Mouse (Mus musculus) layer of hippocampus, postnatal 25 days (tissue): Measurements from ENCODE around the gene Slc6a13. TPM values are rescaled to one million over a fixed set of nuclear protein-coding genes. Genes with fewer than 3 reads are reported as not detected.

Source experiments
- DNase-seq, 2 experiments: peaks; one replicate each; pipeline ENCODE4 v3.0.0; 2022; ENCODE audit warnings: mixed read lengths in 2 of 2, low spot score in 1 of 2; ENCODE audit errors: extremely low spot score in 1 of 2
- total RNA-seq, 2 experiments: library from RNA; stranded (reverse); gene quantifications; 2 replicates each; pipeline ENCODE4 v1.2.3; 2021

Slc6a13 gene
- total RNA-seq, 2 experiments from 2014 or later, result 7.4 to 8.5 TPM

GRCm38 (mm10) chr6:121325740-121326139 is 25.7 kb downstream of the Slc6a13 start:
- no peak for DNase-seq

GRCm38 (mm10) chr6:121326486-121327069 is 26.6 kb downstream of the Slc6a13 start:
- no peak for DNase-seq

GRCm38 (mm10) chr6:121328417-121328884 is 28.4 kb downstream of the Slc6a13 start:
- peak in 1 of 2 experiments; percentile 40 for DNase-seq

GRCm38 (mm10) chr6:121329848-121330508 is 30.0 kb downstream of the Slc6a13 start:
- DNase-seq, result no peak

DNA sequence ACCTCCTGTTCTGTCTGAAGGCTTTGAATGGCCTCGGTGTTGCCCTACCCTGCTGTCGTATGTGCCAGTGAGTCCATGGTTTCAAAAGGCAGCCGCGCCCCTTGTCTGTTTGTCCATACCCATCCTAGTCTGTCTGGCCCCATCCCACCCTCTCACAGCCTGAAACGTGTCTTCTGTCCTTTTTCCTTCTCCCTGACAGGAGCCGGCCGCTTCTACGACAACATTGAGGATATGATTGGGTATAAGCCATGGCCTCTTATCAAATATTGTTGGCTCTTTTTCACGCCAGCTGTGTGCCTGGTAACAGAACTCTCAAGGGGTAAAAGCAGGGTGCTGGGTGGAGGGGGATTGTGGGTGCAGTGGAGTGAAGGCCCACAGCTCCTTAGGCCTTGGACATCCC is 35.8 kb downstream of the Slc6a13 start:
- no peak for DNase-seq

- no peak for DNase-seq
Observed at GRCm38 (mm10) chr6:121336558-121336957, 36.5 kb downstream of the Slc6a13 start.

- DNase-seq, result no peak
Observed at GRCm38 (mm10) chr6:121337229-121337628, 37.2 kb downstream of the Slc6a13 start.

- peak; percentile 59 to 82 for DNase-seq
Observed at GRCm38 (mm10) chr6:121337770-121338518, 37.9 kb downstream of the Slc6a13 start.

DNA sequence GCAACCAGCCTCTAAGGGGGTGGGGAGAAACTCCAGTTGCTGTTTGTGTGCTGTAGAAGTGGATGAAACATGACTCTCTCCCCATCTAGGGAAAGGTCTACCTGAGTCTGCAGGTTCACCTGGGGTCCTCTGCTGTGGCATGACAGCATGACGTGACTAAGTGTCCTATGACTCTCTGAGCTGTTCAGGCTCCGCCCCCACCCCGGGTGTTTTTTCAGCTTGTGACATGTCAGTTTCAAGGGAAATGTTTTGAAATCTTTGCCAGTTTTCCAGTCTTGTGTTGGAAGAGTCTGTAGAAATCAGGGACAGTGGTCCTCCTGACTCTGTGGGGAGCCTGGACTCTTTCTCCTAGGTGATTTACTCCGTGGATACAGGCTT is 38.5 kb downstream of the Slc6a13 start:
- no peak for DNase-seq

DNA sequence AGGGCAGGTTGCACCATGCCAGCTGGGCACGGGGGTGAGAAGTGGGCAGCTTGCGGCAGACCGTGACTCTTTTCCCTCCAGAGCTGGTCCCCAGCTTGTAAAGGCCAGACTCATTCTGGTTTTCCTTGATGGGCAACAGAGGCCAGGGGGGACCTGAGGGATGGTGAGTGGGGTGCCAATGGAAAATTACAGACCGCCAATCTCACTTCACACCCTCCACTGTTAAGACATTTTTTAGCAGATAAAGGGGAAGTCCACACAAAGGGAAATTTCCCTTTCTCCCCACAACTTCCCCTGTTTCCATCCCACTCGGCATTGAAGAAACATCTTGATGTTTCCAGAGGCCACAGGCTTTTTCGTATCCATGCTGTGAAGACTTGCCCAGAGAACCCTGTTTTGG is 41.6 kb downstream of the Slc6a13 start:
- DNase-seq, result no peak

DNA sequence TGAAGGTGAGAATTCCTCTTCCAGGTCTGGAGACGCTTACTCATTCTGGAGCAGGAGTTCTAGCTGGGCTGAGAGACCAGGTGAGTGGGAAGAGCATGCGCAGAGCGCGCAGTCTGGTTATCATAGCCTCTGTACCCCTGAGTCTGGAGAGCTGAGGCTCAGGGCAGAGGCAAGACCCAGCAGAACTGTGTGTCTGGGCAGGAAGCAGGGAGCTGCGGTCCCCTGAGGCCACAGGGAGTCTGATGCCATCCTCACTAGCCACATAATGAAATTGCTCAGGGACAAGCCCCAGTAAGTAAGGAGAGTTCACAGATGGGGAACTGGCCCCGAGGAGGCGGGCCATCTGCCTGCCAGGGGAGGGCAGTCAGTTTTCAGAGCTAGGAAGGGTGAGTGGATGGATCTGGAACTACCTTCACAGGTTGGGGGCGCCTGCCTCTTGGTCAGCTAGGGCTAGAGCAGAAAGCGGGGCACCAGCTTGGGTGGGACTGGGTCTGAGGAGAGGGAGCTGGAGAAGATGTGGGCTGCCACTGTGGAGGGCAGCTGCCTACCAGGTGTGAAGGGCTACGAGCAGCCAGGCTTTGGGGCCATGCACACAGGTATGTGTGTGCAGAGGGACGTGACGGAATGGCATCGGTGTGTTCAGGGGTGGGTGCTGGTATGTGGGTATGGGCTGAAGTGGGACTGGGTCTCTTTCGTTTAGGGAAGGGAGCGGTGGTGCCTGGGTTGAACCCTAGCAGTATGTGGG is 43.2 kb downstream of the Slc6a13 start, which contains the start of gene Slc6a12:
Gene Slc6a12, plus strand, starts transcription at position 51 of the 745 bp plus-strand sequence.
- DNase-seq, result no peak

DNA sequence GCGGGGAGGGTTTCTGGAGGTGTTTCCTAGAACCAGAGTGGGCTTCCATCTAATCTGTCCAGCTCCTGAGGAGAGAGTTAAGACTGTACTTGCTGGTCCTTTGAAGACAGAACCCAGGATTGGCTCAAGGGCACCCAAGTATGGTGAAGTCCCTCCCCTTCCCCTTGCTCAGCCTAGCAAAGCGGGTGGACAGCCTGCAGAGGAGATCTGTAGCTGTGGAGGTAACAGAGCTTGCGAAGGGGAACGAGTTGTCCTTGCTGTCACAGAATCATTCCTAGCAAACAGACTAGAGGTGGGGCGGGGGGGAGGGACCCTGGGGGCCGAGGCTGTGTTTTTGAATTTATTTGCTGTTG is 43.7 kb downstream of the Slc6a13 start:
- DNase-seq, result no peak

DNA sequence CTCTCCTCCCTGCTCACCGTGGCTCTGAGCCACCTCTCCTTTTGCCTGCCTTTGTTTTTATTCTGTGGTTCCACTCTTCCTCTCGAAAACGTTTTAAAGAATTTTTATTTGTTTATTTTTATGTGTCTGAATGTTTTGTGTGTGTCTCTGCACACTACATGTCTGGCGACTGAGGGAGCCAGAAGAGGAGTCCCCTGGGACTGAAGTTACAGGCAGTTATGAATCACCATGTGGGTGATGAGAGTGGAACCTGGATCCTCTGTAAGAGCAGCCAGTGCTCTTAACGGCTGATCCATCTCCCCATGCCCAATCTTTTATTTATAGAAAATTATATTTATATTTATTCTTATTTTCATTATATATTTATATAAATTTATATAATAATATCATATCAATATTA is 44.3 kb downstream of the Slc6a13 start:
- no peak for DNase-seq

- no peak for DNase-seq
Observed at GRCm38 (mm10) chr6:121346428-121346827, 46.4 kb downstream of the Slc6a13 start.

GRCm38 (mm10) chr6:121352276-121352675 is 52.2 kb downstream of the Slc6a13 start:
- no peak for DNase-seq

GRCm38 (mm10) chr6:121356041-121356440 is 56.0 kb downstream of the Slc6a13 start:
- DNase-seq, result no peak

GRCm38 (mm10) chr6:121357232-121357631 is 57.2 kb downstream of the Slc6a13 start:
- no peak for DNase-seq

DNA sequence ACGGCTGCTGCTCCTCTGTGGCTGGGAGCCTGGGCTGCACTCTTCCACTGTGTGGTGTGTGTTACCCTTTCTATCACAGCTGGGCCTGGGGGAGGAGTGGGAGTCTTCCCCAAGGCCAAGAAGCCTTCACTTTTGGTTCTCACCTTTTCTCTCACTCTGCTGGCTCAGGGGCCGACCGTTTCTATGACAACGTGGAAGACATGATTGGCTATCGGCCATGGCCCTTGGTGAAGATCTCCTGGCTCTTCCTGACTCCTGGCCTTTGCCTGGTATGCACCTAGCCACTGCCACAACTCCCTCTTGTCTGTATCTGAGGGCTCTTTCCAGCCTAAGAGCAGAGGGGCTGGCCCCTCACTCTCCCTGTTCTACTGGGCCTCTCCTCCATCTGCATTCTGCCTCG is 63.0 kb downstream of the Slc6a13 start:
- DNase-seq, result no peak

GRCm38 (mm10) chr6:121363956-121364355 is 63.9 kb downstream of the Slc6a13 start:
- DNase-seq, result no peak

GRCm38 (mm10) chr6:121366537-121366936 is 66.5 kb downstream of the Slc6a13 start:
- DNase-seq, result peak in 1 of 2 experiments; percentile 58

DNA sequence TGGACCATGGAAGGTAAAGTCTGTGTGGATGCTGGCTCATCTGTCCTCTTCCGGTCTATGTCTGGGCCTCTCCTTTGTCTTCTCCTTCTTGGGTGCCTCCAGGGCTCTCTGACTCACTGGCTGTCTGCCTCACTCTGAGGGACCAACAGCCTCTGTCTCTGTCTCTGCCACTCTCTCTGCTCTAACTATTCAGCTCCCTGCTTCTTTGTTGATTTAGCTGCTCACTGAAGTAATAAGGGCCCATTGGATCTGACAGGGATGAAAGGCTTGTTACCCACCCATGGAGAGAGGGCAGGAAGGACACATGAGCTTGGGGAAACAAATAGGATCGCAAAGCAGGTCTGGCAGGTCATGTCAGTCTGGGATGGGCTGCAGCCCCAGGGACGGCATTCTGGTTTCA is 67.1 kb downstream of the Slc6a13 start:
- no peak for DNase-seq
